Mouse (Mus musculus) neural tube, embryonic 10.5 days (tissue): ENCODE measurements around the gene Lpar6.

Experiments
- DNase-seq: peaks from one replicate; pipeline ENCODE4 v3.0.0-alpha.2; 2017; ENCODE audit warnings: low spot score; ENCODE audit errors: extremely low spot score

Gene Lpar6

DNA sequence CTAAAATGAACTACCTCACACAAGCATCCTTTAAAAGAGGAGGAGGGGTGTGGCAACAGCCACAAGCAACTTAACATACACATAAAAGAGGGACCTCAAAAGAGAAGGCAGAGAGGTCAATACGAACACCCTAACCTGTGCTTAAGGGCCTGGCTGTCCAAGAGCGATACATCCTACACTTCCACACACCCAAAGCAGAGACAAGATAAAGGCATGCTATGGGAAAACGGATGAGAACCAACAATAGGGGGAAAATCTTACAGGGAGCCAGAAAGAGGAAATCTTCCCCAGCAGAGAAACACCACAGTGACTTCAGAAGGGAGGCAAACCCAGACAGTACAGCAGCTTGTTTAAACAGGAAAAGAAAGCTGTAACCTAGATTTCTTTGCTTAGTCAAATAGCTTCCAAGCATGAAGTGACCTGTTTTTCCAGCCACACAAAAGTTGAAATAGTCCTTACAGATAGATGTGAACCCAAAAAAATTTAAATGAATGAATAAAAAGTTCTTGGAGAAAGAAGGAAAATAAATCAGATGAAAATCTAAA, 17.8 kb downstream of the Lpar6 start:
- no peak for DNase-seq

DNA sequence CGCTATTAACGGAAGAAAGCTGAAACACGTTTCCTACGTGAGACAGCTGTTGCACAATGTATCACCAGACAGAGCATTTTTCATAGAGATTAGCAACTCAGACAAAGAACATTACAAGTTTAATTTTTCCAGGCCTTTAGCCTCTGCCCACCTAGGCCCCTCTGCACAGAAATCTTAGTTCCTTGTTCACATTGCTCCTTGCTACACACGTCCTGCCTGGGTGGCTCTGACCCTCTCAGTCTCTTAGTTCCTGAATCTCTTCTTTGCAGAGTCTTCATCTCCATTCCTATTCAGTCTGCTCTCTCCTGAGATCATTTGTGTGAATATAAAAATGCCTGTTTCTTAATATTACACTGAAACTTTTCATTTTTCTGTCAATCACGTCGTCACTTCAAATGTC, 19.7 kb downstream of the Lpar6 start:
- DNase-seq = no peak

DNA sequence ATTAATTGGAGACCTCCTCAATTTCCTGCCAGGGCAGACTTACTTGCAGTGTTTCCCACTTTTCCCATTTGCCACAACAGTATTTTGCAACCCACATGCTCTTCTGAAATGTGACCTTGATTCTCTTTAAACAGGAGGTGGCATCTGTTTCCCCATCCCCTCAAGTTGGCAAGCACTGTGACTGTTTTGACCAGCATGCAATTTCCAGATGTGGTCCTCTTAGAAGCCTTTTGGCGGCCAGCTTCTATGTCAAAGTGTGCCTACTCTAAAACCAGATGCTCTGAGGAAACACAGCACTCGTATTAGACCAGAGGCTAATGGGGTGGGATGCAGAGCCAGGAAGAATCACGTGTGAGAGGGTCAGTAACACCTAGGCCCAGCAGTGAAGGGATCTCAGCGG, 20.5 kb downstream of the Lpar6 start:
- DNase-seq = no peak

DNA sequence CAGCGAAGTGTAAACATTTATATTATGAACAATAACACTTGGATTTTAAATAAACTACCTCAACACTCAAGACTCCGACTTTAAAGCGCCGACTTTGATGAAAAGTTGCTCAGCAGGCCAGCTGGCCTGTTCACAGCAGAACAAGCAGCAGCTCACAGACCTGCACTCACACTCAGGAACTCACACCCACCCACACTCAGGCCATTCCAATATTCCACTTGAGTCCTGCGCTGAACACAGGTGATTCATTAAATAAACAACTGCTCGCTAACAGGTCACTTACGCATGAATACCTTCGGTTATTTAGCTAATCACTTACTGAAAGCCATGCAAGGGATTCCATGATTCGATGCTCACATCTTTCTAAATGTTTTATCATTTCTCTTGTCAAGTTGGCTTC, 24.5 kb downstream of the Lpar6 start:
- no peak for DNase-seq

DNA sequence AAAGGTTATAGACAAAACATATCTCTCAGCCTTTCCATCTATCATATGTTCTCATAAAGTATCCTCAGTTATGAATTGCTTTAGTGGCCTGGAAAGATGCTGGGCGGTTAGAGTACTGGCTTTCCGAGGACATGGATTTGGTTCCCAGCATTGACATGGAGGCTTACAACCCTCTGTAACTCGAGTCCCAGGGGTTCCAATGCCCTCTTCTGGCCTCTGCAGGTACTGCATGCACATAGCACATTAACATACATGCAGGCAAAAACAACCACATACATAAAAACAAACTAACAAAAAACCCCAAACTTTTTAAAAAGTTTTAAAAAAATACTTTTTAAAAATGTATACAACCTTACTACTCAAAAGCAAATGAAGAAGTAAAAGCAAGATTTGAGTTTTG, 28.5 kb downstream of the Lpar6 start:
- DNase-seq = no peak

DNA sequence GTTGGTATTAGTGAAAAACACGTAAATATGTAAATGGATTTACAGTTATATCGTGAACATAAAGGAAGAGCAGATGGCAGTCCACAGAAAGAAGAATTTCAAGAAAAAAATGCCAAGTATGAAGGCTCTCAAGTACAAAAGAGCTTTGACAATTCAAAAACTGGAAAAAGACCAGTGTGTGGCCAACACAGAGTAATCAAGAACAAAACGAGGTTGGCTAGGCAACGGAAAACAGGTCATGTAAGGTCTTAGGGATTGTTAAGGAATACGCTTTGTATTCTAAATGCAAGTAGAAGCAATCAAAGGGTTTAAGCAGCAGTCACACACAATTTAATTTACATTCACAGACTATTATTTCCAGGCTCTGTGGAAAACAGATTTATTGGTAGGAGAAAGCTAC, 34.1 kb downstream of the Lpar6 start:
- no peak for DNase-seq

DNA sequence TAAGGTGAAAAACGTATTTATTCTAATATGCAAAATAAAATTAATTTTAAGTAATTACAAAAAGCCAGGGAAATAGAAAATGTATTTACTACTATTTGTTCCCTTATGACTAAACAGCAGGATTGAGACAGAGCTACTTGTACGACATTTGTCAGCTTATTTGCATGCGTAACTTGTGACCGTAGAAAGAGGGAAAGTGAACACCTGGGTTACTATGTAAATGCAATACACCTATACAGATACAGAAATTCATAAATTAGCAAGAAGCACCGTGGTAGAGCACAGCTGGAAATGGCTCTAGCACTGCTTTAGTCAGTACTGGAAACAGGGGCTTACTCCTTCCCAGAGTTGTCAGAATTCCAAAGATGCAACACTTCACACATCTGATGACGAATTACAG, 41.4 kb downstream of the Lpar6 start:
- DNase-seq = no peak

DNA sequence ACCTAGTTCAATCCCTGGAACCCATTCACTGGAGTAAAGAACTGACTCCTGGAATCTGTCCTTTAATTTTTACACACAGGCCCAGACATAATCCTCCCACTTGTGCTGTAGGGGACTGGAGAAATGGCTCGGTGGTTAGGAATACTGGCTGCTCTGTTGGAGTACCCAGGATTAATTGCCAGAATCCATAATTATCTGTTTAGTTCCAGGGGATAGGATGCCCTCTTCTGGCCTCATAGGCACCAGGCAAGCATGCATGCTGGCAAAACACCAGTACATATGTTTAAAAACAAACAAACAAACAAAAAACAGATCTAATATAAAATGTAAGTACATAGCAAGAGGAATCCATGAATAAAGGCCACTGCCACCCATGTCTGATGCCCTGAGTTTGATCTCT, 43.3 kb downstream of the Lpar6 start:
- no peak for DNase-seq

DNA sequence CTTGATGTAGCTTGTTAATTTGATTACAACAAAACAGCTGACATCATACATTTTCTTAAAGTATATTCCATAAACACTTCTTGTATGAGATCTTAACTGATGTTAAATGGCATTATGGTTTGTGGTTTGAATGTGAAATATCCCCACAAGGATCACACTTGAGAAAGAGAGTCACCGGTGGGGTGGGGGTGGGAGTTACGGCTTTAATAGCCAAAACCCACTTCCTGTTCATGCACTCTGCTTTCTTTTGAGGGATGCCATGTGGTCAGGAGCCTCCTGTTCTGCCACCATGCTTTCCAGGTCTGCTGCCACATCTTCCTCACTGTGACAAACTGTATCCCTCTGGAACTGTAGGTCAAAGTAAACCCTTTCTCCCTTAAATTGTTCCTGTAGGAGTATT, 52.2 kb downstream of the Lpar6 start:
- no peak for DNase-seq

DNA sequence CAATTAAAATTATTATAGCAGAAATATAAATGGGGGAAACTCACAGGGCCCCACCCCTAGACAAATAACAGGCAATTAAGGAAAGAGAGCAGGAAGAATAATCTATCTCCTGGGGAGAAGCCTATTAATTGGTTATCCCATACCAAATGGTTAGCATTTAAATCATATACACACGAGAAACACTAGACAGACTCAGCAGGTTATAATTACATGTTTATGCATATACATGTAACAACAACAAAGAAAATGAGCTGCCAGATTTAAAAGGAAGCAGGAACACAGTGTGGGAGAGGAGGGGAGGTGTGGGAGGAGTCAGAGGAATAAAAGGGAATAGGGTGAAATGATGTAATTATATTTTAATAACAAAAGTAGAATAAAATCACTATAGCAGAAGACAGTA, 54.7 kb downstream of the Lpar6 start:
- DNase-seq = no peak
